Mouse (Mus musculus) liver, embryonic 12.5 days (tissue): ENCODE results near the gene AC124108.1. TPM values are rescaled to one million over a fixed set of nuclear protein-coding genes. Genes with fewer than 3 reads are reported as not detected.

Source experiments
- ATAC-seq: fragments of 200-750 bp; cut with Nextera tagmentation; 2 replicates; pipeline ENCODE4 v1.8.0; 2017; ENCODE audit warnings: moderate number of reproducible peaks, mild to moderate bottlenecking, moderate library complexity
- H3K27ac ChIP-seq: fragments of 300-500 bp; sonication (generic); 2 replicates; pipeline ENCODE4 v1.5.1; 2016; ENCODE audit warnings: mild to moderate bottlenecking
- H3K27me3 ChIP-seq: fragments of 300-500 bp; sonication (generic); replicated peaks from 2 replicates; pipeline ENCODE4 v1.6.1; 2016; ENCODE audit warnings: mild to moderate bottlenecking, moderate library complexity
- H3K36me3 ChIP-seq: fragments of 300-500 bp; sonication (generic); 2 replicates; pipeline ENCODE4 v1.6.1; 2016; ENCODE audit warnings: mild to moderate bottlenecking, moderate library complexity
- H3K4me1 ChIP-seq: fragments of 300-500 bp; sonication (generic); 2 replicates; pipeline ENCODE4 v1.6.1; 2016
- H3K4me2 ChIP-seq: fragments of 300-500 bp; sonication (generic); 2 replicates; pipeline ENCODE4 v1.6.1; 2016; ENCODE audit warnings: mild to moderate bottlenecking, moderate library complexity
- H3K4me3 ChIP-seq: fragments of 300-500 bp; sonication (generic); 2 replicates; pipeline ENCODE4 v1.5.1; 2016; ENCODE audit warnings: mild to moderate bottlenecking, moderate library complexity
- H3K9ac ChIP-seq: fragments of 300-500 bp; sonication (generic); 2 replicates; pipeline ENCODE4 v1.6.1; 2016; ENCODE audit warnings: mild to moderate bottlenecking, moderate library complexity
- H3K9me3 ChIP-seq: fragments of 300-500 bp; sonication (generic); replicated peaks from 2 replicates; pipeline ENCODE4 v1.6.1; 2016; ENCODE audit warnings: mild to moderate bottlenecking, moderate library complexity
- WGBS: fragments of 180-500 bp; shearing (Covaris S2); methylation state at CpG from one replicate; pipeline ENCODE4 v1.1.7; 2016; ENCODE audit not compliant: insufficient replicate concordance; 5-methylcytosine and 5-hydroxymethylcytosine counted together
- polyA plus RNA-seq: library from polyadenylated mRNA; unstranded; fragments of >200 nt; fragmentation: Nextera tagmentation; extraction: Ambion mirVana; gene quantifications from 2 replicates; pipeline ENCODE4 v1.2.1, GENCODE M21; 2016

Gene AC124108.1
- not detected in 2 replicates for polyA plus RNA-seq

- Histone ChIP-seq H3K9me3 (no peaks in the 10 kb centered on the region), H3K36me3 (no peaks in the 10 kb centered on the region), H3K4me1 (peaks cover 17% of the 10 kb centered on the region; the same call in 1 of the 2 replicates), H3K4me3 (peak within 1 kb of the TSS; percentile 51), H3K9ac (no peak within 1 kb of the TSS), H3K27ac (no peak within 1 kb of the TSS), H3K27me3 (peaks cover 100% of the 10 kb centered on the region), H3K4me2 (peak within 1 kb of the TSS; percentile 73)
- 3% methylated on average over 34 of the region's 34 CpGs for WGBS
- no peak for ATAC-seq
Measured at GRCm38 (mm10) chr1:132191093-132191785, at the start of gene AC124108.1, which contains the start of gene Lemd1. AC124108.1 (plus strand) TSS chr1:132191457. Lemd1 (plus strand) TSS chr1:132191431.

GRCm38 (mm10) chr1:132141753-132142152 is 49.5 kb upstream of the AC124108.1 start:
- WGBS: 48% methylated on average over 13 of the region's 13 CpGs
- Histone ChIP-seq H3K27ac (no peak overlapping the region), H3K9me3 (no peaks in the 10 kb centered on the region), H3K4me2 (no peak overlapping the region), H3K27me3 (peaks cover 49% of the 10 kb centered on the region), H3K36me3 (no peaks in the 10 kb centered on the region), H3K4me1 (peaks cover 25% of the 10 kb centered on the region), H3K4me3 (no peak overlapping the region), H3K9ac (no peak overlapping the region)
- peak; percentile 42 for ATAC-seq

- H3K36me3 ChIP-seq: no peaks in the 10 kb centered on the region
- no peak overlapping the region for H3K9ac ChIP-seq
- no peak for ATAC-seq
- H3K27me3 ChIP-seq: peaks cover 35% of the 10 kb centered on the region
- no peaks in the 10 kb centered on the region for H3K9me3 ChIP-seq
- H3K4me2 ChIP-seq: no peak overlapping the region
- no peak overlapping the region for H3K27ac ChIP-seq
- WGBS: 27% methylated on average over 5 of the region's 5 CpGs
- H3K4me1 ChIP-seq: peaks cover 21% of the 10 kb centered on the region
- no peak overlapping the region for H3K4me3 ChIP-seq
Measured at GRCm38 (mm10) chr1:132143079-132143478, 48.2 kb upstream of the AC124108.1 start.

GRCm38 (mm10) chr1:132143730-132144129 is 47.5 kb upstream of the AC124108.1 start:
- Histone ChIP-seq H3K4me3 (no peak overlapping the region), H3K27me3 (peaks cover 29% of the 10 kb centered on the region), H3K36me3 (no peaks in the 10 kb centered on the region), H3K27ac (no peak overlapping the region), H3K9ac (no peak overlapping the region), H3K4me2 (no peak overlapping the region), H3K4me1 (peaks cover 15% of the 10 kb centered on the region), H3K9me3 (no peaks in the 10 kb centered on the region)
- 66% methylated on average over 4 of the region's 4 CpGs for WGBS
- ATAC-seq: no peak

DNA sequence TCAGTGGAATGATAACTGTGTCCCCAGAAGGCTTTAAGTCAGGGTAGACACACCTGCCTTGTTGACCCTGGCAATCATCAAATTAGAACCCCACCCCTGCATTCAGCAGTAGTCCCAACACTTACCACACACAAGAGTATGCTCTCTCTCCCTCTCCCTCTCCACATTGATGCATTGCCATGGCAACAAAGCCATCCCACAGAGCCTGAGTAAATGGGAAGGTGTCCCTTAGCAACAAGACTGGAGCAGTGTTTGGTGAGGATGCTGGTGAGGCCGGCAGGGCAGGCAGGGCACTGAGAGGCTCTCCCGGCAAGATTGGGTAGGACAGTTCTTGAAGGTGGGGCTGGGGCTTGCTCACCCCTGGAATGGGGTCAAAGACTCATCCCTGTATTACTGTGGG is 47.0 kb upstream of the AC124108.1 start:
- H3K9ac ChIP-seq: no peak overlapping the region
- H3K36me3 ChIP-seq: no peaks in the 10 kb centered on the region
- no peaks in the 10 kb centered on the region for H3K9me3 ChIP-seq
- no peak overlapping the region for H3K4me2 ChIP-seq
- 60% methylated on average over 2 of the region's 2 CpGs for WGBS
- peaks cover 24% of the 10 kb centered on the region for H3K27me3 ChIP-seq
- peaks cover 11% of the 10 kb centered on the region for H3K4me1 ChIP-seq
- ATAC-seq: no peak
- no peak overlapping the region for H3K4me3 ChIP-seq
- H3K27ac ChIP-seq: no peak overlapping the region

GRCm38 (mm10) chr1:132144837-132145236 is 46.4 kb upstream of the AC124108.1 start:
- H3K4me2 ChIP-seq: no peak overlapping the region
- WGBS: 56% methylated on average over 3 of the region's 3 CpGs
- no peak overlapping the region for H3K27ac ChIP-seq
- ATAC-seq: no peak
- H3K4me3 ChIP-seq: no peak overlapping the region
- H3K9me3 ChIP-seq: no peaks in the 10 kb centered on the region
- H3K36me3 ChIP-seq: no peaks in the 10 kb centered on the region
- H3K9ac ChIP-seq: no peak overlapping the region
- peaks cover 18% of the 10 kb centered on the region for H3K27me3 ChIP-seq
- peaks cover 8% of the 10 kb centered on the region; the same call in 1 of the 2 replicates for H3K4me1 ChIP-seq

GRCm38 (mm10) chr1:132145973-132146685 is 45.1 kb upstream of the AC124108.1 start:
- Histone ChIP-seq H3K4me1 (peaks cover 10% of the 10 kb centered on the region; the same call in 1 of the 2 replicates), H3K9ac (no peak overlapping the region), H3K4me2 (no peak overlapping the region), H3K36me3 (no peaks in the 10 kb centered on the region), H3K27me3 (peaks cover 6% of the 10 kb centered on the region; the same call in 1 of the 2 replicates), H3K27ac (no peak overlapping the region), H3K9me3 (no peaks in the 10 kb centered on the region), H3K4me3 (no peak overlapping the region)
- no peak for ATAC-seq
- WGBS: 70% methylated on average over 8 of the region's 8 CpGs

DNA sequence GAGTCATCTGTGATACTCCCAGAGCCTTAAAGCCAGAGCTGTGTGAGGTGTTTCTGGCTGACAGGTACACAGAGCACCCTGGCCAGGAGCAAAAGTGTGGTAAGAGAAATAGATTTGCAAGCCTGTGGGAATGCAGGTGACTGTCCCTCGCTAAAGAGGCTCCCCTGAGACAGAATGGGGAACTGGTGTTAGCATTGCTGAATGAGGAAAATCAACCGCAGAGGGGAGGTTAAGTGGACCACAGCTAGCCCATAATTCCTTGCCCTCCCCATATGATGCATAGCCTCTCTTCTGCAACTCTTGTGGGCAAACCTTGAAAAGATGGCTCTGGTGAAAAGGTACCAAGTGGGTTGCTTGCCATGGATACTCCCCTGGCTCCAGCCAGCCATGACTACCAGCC is 41.8 kb upstream of the AC124108.1 start:
- Histone ChIP-seq H3K9ac (no peak overlapping the region), H3K27ac (no peak overlapping the region), H3K27me3 (no peaks in the 10 kb centered on the region), H3K9me3 (no peaks in the 10 kb centered on the region), H3K4me3 (no peak overlapping the region), H3K4me2 (no peak overlapping the region), H3K36me3 (no peaks in the 10 kb centered on the region), H3K4me1 (peaks cover 10% of the 10 kb centered on the region; the same call in 1 of the 2 replicates)
- WGBS: 34% methylated on average over 2 of the region's 2 CpGs
- ATAC-seq: no peak

- WGBS: 33% methylated on average over 1 of the region's 1 CpGs
- Histone ChIP-seq H3K36me3 (no peaks in the 10 kb centered on the region), H3K4me3 (no peak overlapping the region), H3K9ac (no peak overlapping the region), H3K4me1 (peaks cover 10% of the 10 kb centered on the region; the same call in 1 of the 2 replicates), H3K9me3 (no peaks in the 10 kb centered on the region), H3K27me3 (no peaks in the 10 kb centered on the region), H3K27ac (no peak overlapping the region), H3K4me2 (no peak overlapping the region)
- 0 out of 2 replicates have a peak, but pooled peaks have one; percentile 31 for ATAC-seq
Measured at GRCm38 (mm10) chr1:132150171-132150570, 41.1 kb upstream of the AC124108.1 start.

DNA sequence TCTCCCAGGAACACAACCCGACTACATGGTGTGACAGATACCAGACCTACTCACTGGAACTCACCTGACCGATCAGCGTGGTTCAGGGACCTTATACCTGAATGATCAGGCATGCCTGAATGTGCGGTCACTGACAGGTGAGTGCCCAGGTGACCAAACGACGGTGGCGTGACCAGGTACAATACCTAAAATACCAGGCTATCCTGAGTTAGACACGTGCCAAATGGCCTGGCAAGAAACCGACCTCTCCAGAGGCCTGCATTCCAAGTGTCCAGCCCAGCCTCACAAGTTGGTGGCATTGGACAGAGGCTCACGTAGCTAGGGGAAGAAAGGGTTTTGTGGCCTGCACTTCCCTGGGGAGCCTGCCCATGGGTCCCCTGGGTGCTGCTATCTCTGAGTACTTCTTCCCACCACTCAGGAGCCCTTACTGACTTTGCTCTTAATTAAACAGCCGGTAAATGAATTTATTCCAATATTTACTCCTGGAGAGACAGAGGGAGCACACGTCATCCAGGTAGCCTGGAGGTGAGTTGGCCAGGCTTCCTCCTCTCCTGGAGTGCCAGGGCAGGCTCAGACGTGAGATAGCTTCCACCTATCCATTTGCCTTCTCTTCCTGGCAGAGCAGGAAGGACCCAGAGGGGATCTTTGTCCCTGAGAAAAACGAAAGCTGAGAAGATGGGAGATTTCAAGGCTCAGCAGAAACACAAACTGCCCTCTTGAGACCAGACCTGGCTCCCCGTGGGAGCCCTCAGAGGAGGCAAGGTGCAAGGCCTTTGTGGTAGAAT is 40.2 kb upstream of the AC124108.1 start:
- Histone ChIP-seq H3K4me2 (no peak overlapping the region), H3K36me3 (no peaks in the 10 kb centered on the region), H3K27me3 (no peaks in the 10 kb centered on the region), H3K4me1 (peaks cover 10% of the 10 kb centered on the region; the same call in 1 of the 2 replicates), H3K27ac (no peak overlapping the region), H3K9me3 (no peaks in the 10 kb centered on the region), H3K4me3 (no peak overlapping the region), H3K9ac (no peak overlapping the region)
- WGBS: 58% methylated on average over 15 of the region's 15 CpGs
- no peak for ATAC-seq

GRCm38 (mm10) chr1:132151908-132152307 is 39.3 kb upstream of the AC124108.1 start:
- Histone ChIP-seq H3K4me2 (no peak overlapping the region), H3K36me3 (no peaks in the 10 kb centered on the region), H3K27ac (no peak overlapping the region), H3K27me3 (no peaks in the 10 kb centered on the region), H3K4me1 (peaks cover 10% of the 10 kb centered on the region; the same call in 1 of the 2 replicates), H3K9me3 (no peaks in the 10 kb centered on the region), H3K9ac (no peak overlapping the region), H3K4me3 (no peak overlapping the region)
- 52% methylated on average over 2 of the region's 2 CpGs for WGBS
- no peak for ATAC-seq
